In genomic region chr5:50202307-50203010, GRCm38 (mm10) we compare ENCODE assay signal across 24 mouse cellular contexts.
DNase-seq lines count a peak whose midpoint lies in the region; ATAC-seq and TF ChIP-seq lines count a peak whose summit lies in the region.
"Had no signal": no experiment of that assay in that cellular context is flagged by ENCODE, and none has a peak within 500 bp of the region (broad histone marks: within the 10 kb centered on the region; RNA-seq: fewer than 3 reads in every experiment).

No protein-coding gene starts in this region.

- WGBS in kidney, embryonic 16.5 days: 66% methylated on average over 7 of the region's 7 CpGs
- WGBS in midbrain, postnatal 0 days: 46% methylated on average over 7 of the region's 7 CpGs
- 58% methylated on average over 7 of the region's 7 CpGs for WGBS in midbrain, embryonic 14.5 days
- WGBS in limb, embryonic 12.5 days: 56% methylated on average over 7 of the region's 7 CpGs
- 36% methylated on average over 7 of the region's 7 CpGs for WGBS in stomach, postnatal 0 days

- no peak for ATAC-seq in kidney, embryonic 16.5 days (ENCODE audit: low FRiP score, low TSS enrichment)
- ATAC-seq in midbrain, postnatal 0 days (ENCODE audit: low FRiP score): 0 out of 2 replicates have a peak, but pooled peaks have one; percentile 47
- ATAC-seq in midbrain, embryonic 14.5 days (ENCODE audit: low FRiP score, low TSS enrichment): no peak
- ATAC-seq in limb, embryonic 12.5 days (ENCODE audit: insufficient number of reproducible peaks, insufficient read depth, low FRiP score, low TSS enrichment, low read depth): no peak; the same call in 1 of the 2 replicates
- no peak for ATAC-seq in stomach, postnatal 0 days (ENCODE audit: low FRiP score, low TSS enrichment)
- ATAC-seq: hindbrain, postnatal 0 days; midbrain, embryonic 16.5 days had no signal

- no peak overlapping the region for H3K4me3 ChIP-seq in kidney, embryonic 16.5 days (ENCODE audit: low read length)
- no peak overlapping the region for H3K4me3 ChIP-seq in midbrain, postnatal 0 days (ENCODE audit: low read depth, low read length)
- H3K4me3 ChIP-seq in midbrain, embryonic 14.5 days (replicated peaks; ENCODE audit: low read depth, low read length): no peak overlapping the region
- H3K4me3 ChIP-seq in limb, embryonic 12.5 days (replicated peaks): no peak overlapping the region
- no peak overlapping the region for H3K4me3 ChIP-seq in stomach, postnatal 0 days (ENCODE audit: low read depth, low read length)
- H3K4me3 ChIP-seq: forebrain, embryonic 12.5 days; liver, embryonic 15.5 days; neural tube, embryonic 12.5 days had no signal

- no peaks in the 10 kb centered on the region for H3K36me3 ChIP-seq in kidney, embryonic 16.5 days (ENCODE audit: insufficient read depth, low read length)
- no peaks in the 10 kb centered on the region for H3K36me3 ChIP-seq in midbrain, postnatal 0 days (ENCODE audit: insufficient read depth, low read length)
- no peaks in the 10 kb centered on the region for H3K36me3 ChIP-seq in midbrain, embryonic 14.5 days (ENCODE audit: control insufficient read depth, insufficient read depth, low read length)
- H3K36me3 ChIP-seq in limb, embryonic 12.5 days: no peaks in the 10 kb centered on the region
- H3K36me3 ChIP-seq in stomach, postnatal 0 days (ENCODE audit: control insufficient read depth, insufficient read depth, low read length): no peaks in the 10 kb centered on the region
- H3K36me3 ChIP-seq: forebrain, embryonic 12.5 days; liver, embryonic 15.5 days; neural tube, embryonic 12.5 days had no signal

- H3K9me3 ChIP-seq in kidney, embryonic 16.5 days (ENCODE audit: low read length): no peaks in the 10 kb centered on the region
- no peaks in the 10 kb centered on the region for H3K9me3 ChIP-seq in midbrain, postnatal 0 days (ENCODE audit: low read length)
- H3K9me3 ChIP-seq in midbrain, embryonic 14.5 days (ENCODE audit: control insufficient read depth, low read length): no peaks in the 10 kb centered on the region
- H3K9me3 ChIP-seq in limb, embryonic 12.5 days: no peaks in the 10 kb centered on the region
- no peaks in the 10 kb centered on the region for H3K9me3 ChIP-seq in stomach, postnatal 0 days (ENCODE audit: control insufficient read depth, low read length)
- H3K9me3 ChIP-seq: forebrain, embryonic 12.5 days; liver, embryonic 15.5 days; neural tube, embryonic 12.5 days had no signal

- H3K27me3 ChIP-seq in kidney, embryonic 16.5 days (ENCODE audit: insufficient read depth, low read length): no peaks in the 10 kb centered on the region
- H3K27me3 ChIP-seq in midbrain, postnatal 0 days (ENCODE audit: insufficient read depth, low read length): no peaks in the 10 kb centered on the region
- no peaks in the 10 kb centered on the region for H3K27me3 ChIP-seq in midbrain, embryonic 14.5 days (ENCODE audit: control insufficient read depth, insufficient read depth, low read length)
- H3K27me3 ChIP-seq in limb, embryonic 12.5 days: no peaks in the 10 kb centered on the region
- H3K27me3 ChIP-seq in stomach, postnatal 0 days (ENCODE audit: control insufficient read depth, insufficient read depth, low read length): no peaks in the 10 kb centered on the region
- H3K27me3 ChIP-seq: forebrain, embryonic 12.5 days; liver, embryonic 15.5 days; neural tube, embryonic 12.5 days had no signal

- H3K9ac ChIP-seq in kidney, embryonic 16.5 days (replicated peaks; ENCODE audit: low read length): no peak overlapping the region
- H3K9ac ChIP-seq in midbrain, postnatal 0 days (replicated peaks; ENCODE audit: low read length, poor library complexity, severe bottlenecking): no peak overlapping the region
- no peak overlapping the region for H3K9ac ChIP-seq in midbrain, embryonic 14.5 days (replicated peaks; ENCODE audit: low read length)
- no peak overlapping the region for H3K9ac ChIP-seq in limb, embryonic 12.5 days (replicated peaks)
- no peak overlapping the region for H3K9ac ChIP-seq in stomach, postnatal 0 days (ENCODE audit: low read length)
- H3K9ac ChIP-seq: forebrain, embryonic 12.5 days; liver, embryonic 15.5 days; neural tube, embryonic 12.5 days had no signal

- no peak overlapping the region for H3K4me2 ChIP-seq in kidney, embryonic 16.5 days (replicated peaks; ENCODE audit: low read depth, low read length)
- no peak overlapping the region for H3K4me2 ChIP-seq in midbrain, postnatal 0 days (ENCODE audit: low read depth, low read length, poor library complexity, severe bottlenecking)
- H3K4me2 ChIP-seq in midbrain, embryonic 14.5 days (ENCODE audit: low read length): no peak overlapping the region
- H3K4me2 ChIP-seq in limb, embryonic 12.5 days: no peak overlapping the region
- H3K4me2 ChIP-seq in stomach, postnatal 0 days (replicated peaks; ENCODE audit: low read depth): no peak overlapping the region
- H3K4me2 ChIP-seq: forebrain, embryonic 12.5 days; liver, embryonic 15.5 days; neural tube, embryonic 12.5 days had no signal

- TF ChIP-seq EP300 in stomach, postnatal 0 days (optimal IDR thresholded peaks at IDR 0.05): no peak

- H3K27ac ChIP-seq in kidney, embryonic 16.5 days (ENCODE audit: low read length): peak overlapping the region; percentile 28; the same call in 1 of the 2 replicates
- H3K27ac ChIP-seq in midbrain, postnatal 0 days (ENCODE audit: low read depth, low read length): no peak overlapping the region
- H3K27ac ChIP-seq in midbrain, embryonic 14.5 days (replicated peaks; ENCODE audit: low read depth, low read length): no peak overlapping the region
- 0 out of 2 replicates have a peak overlapping the region, but pooled peaks have one; percentile 53 for H3K27ac ChIP-seq in limb, embryonic 12.5 days
- peak overlapping the region; percentile 30; the same call in 1 of the 2 replicates for H3K27ac ChIP-seq in stomach, postnatal 0 days (replicated peaks)
- H3K27ac ChIP-seq: forebrain, embryonic 12.5 days; hindbrain, postnatal 0 days; liver, embryonic 15.5 days; macrophage; neural tube, embryonic 12.5 days had no signal

- DNase-seq in kidney, adult 18-20 months: no peak
- no peak for DNase-seq in midbrain, postnatal 0 days (ENCODE audit: low spot score)
- no peak for DNase-seq in midbrain, embryonic 14.5 days
- no peak for DNase-seq in stomach, postnatal 0 days (ENCODE audit: low spot score)
- DNase-seq in embryo, embryonic 10 days (ENCODE audit: low spot score): no peak
- no peak for DNase-seq in layer of hippocampus, adult 11-12 months (ENCODE audit: low spot score)
- DNase-seq: adrenal gland, postnatal 10 days; cerebellum, adult 11-12 months; cerebellum, postnatal 25 days; gastrocnemius, postnatal 10 days; heart, adult 18-20 months; heart, postnatal 4 days; kidney, postnatal 10 days; layer of hippocampus, adult 9-11 months; right cerebral cortex, postnatal 14 days; thymus, postnatal 4 days had no signal

- 0 out of 2 replicates have a peak, but pooled peaks cover 4% of the 10 kb centered on the region for H3K4me1 ChIP-seq in kidney, embryonic 16.5 days (ENCODE audit: insufficient read depth, low read length)
- no peaks in the 10 kb centered on the region for H3K4me1 ChIP-seq in midbrain, postnatal 0 days (ENCODE audit: insufficient read depth, low read length)
- no peaks in the 10 kb centered on the region for H3K4me1 ChIP-seq in midbrain, embryonic 14.5 days (ENCODE audit: control insufficient read depth, insufficient read depth, low read length)
- H3K4me1 ChIP-seq in limb, embryonic 12.5 days (replicated peaks): peaks cover 7% of the 10 kb centered on the region; the same call in 1 of the 2 replicates
- no peaks in the 10 kb centered on the region for H3K4me1 ChIP-seq in stomach, postnatal 0 days (replicated peaks; ENCODE audit: control insufficient read depth, insufficient read depth)
- H3K4me1 ChIP-seq: forebrain, embryonic 12.5 days; liver, embryonic 15.5 days; neural tube, embryonic 12.5 days had no signal

- TF ChIP-seq CTCF in midbrain, postnatal 0 days (IDR thresholded peaks at IDR 0.05): no peak
- TF ChIP-seq CTCF in stomach, postnatal 0 days (IDR thresholded peaks at IDR 0.05; ENCODE audit: low read depth): no peak

Comparison
In these comparisons a context has a peak if more than half of its experiments do, and no peak if none do; other contexts are left out.
1. H3K27ac ChIP-seq: peak in kidney, embryonic 16.5 days (single experiment), limb, embryonic 12.5 days (single experiment) and stomach, postnatal 0 days (single experiment); none in midbrain, postnatal 0 days (single experiment) and midbrain, embryonic 14.5 days (single experiment).